Mouse (Mus musculus) heart, adult 2 months (tissue): ENCODE results near the gene Gale.

Experiments
- CTCF ChIP-seq: fragments of 200-600 bp; IDR thresholded peaks from 2 replicates; pipeline ENCODE4 v1.8.1; 2022; ENCODE audit warnings: antibody characterized with exemption, mild to moderate bottlenecking, moderate library complexity
- EP300 ChIP-seq: fragments of 200-500 bp; IDR thresholded peaks from 2 replicates; pipeline ENCODE4 v1.6.1; 2011; ENCODE audit warnings: low read depth, low read length, control low read depth; ENCODE audit not compliant: insufficient read depth
- POLR2A ChIP-seq: fragments of 200-500 bp; IDR thresholded peaks from 2 replicates; pipeline ENCODE4 v1.6.1; 2011; ENCODE audit warnings: mild to moderate bottlenecking, low read depth, low read length, control low read depth; ENCODE audit not compliant: insufficient read depth

DNA sequence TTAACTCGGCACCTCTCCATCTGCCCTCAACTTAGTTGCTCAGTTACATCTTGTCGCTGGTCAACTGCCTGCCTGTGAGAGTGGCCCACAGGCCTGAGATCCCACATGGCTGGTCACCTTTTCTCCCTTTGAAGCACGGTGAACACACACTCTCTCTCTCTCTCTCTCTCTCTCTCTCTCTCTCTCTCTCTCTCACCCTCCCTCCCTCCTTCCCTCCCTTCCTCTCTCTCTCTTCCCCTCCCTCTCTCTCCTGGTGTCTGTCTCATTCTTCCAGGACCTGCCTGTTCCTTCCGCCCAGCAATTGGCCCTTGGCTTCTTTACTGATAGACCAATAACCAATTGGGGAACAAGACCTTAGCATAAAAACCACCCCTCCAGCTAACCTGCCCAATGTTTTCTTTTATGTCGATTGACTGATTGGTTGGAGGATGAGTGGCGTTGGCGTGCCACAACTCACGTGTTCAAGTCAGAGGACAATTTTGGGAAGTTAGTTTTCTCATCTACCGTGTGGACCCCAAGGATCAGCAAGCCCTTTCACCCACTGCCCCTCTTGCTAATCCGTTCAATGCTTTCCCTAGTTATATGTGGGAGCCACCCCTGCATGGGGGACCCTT, 37.2 kb upstream of the Gale start:
- no peak for TF ChIP-seq CTCF
- no peak for TF ChIP-seq EP300
- TF ChIP-seq POLR2A = no peak
